In the genomic region with DNA sequence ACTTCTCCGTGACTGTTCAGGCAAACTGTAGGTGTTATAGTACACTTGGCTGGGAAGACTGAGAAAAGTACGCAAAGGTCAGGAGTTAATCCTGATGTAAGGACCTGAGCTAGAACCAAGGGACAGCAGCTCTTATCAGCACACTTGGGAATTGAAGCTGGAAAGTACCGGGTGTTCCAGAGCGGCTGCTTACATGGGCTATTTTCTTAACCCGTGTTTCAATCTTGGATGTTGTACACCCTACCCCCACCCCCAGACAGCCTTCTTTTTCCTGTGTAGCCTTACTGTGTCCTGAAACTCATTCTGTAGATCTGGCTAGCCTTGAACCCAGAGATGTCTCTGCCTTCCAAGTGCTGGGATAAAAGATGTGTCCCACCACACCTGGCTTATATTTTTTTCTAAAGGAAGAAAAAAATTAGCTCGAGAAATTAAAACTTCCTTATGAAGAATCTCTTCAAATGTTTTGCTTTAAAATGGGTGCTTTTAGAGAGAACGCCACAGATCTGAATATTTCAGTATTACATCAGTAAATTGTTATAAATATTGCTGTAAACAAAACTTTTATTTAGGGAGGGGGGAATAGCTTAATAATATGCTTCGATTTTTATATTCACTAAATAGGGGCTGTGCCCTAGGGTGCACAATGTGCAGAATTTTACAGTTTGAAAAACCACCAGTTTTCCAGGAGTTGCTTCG, we compare ENCODE assay signal across 8 mouse cellular contexts. TPM values are rescaled to one million over a fixed set of nuclear protein-coding genes. Genes with fewer than 3 reads are reported as not detected.
A peak's percentile ranks its signal among the peaks of the same experiment; 100 is the strongest.
DNase-seq lines count a peak whose midpoint lies in the region; ATAC-seq and TF ChIP-seq lines count a peak whose summit lies in the region.

No protein-coding gene starts in this region.

- H3K27me3 ChIP-seq in heart, embryonic 16.5 days (ENCODE audit: control insufficient read depth, insufficient read depth, low read length): no peaks in the 10 kb centered on the region
- H3K27me3 ChIP-seq in liver, embryonic 16.5 days (ENCODE audit: control insufficient read depth, insufficient read depth, low read depth, low read length): no peaks in the 10 kb centered on the region; the same call in 1 of the 2 replicates

- H3K4me3 ChIP-seq in bone marrow, adult 2 months (replicated peaks; ENCODE audit: control insufficient read depth, low read depth, low read length): peak overlapping the region; percentile 63
- H3K4me3 ChIP-seq in heart, embryonic 16.5 days (ENCODE audit: low read length): peak overlapping the region; percentile 87
- H3K4me3 ChIP-seq in liver, embryonic 16.5 days (ENCODE audit: low read depth, low read length): peak overlapping the region; percentile 95

- H3K4me2 ChIP-seq in heart, embryonic 16.5 days (ENCODE audit: low read depth, low read length): peak overlapping the region; percentile 79
- peak overlapping the region; percentile 74 for H3K4me2 ChIP-seq in liver, embryonic 16.5 days (ENCODE audit: low read depth, low read length)

- peaks cover 7% of the 10 kb centered on the region for H3K4me1 ChIP-seq in bone marrow, adult 2 months (ENCODE audit: control insufficient read depth, insufficient read depth, low read length)
- H3K4me1 ChIP-seq in heart, embryonic 16.5 days (ENCODE audit: control insufficient read depth, insufficient read depth, low read length): peaks cover 17% of the 10 kb centered on the region
- H3K4me1 ChIP-seq in liver, embryonic 16.5 days (ENCODE audit: control insufficient read depth, low read depth, low read length): peaks cover 17% of the 10 kb centered on the region

- peak; percentile 15 for DNase-seq in embryo, embryonic 10.5 days (ENCODE audit: low spot score)
- DNase-seq in embryo, embryonic 11 days: no peak
- no peak for DNase-seq in spleen, adult 18-20 months
- no peak for DNase-seq in layer of hippocampus, adult 9-11 months
- DNase-seq in cerebellum, postnatal 36 days: no peak

- 47% methylated on average over 9 of the region's 9 CpGs for WGBS in bone marrow, adult 2 months
- 49% methylated on average over 9 of the region's 9 CpGs for WGBS in heart, embryonic 16.5 days
- WGBS in liver, embryonic 16.5 days (ENCODE audit: insufficient replicate concordance): 48% methylated on average over 9 of the region's 9 CpGs

- H3K9ac ChIP-seq in heart, embryonic 16.5 days (ENCODE audit: low read length): peak overlapping the region; percentile 93
- peak overlapping the region; percentile 89 for H3K9ac ChIP-seq in liver, embryonic 16.5 days (ENCODE audit: low read depth, low read length)

- TF ChIP-seq POLR2A in bone marrow, adult 2 months (IDR thresholded peaks at IDR 0.05; ENCODE audit: borderline replicate concordance, control insufficient read depth, low read depth, low read length): no peak

- no peak for ATAC-seq in heart, embryonic 16.5 days (replicated peaks; ENCODE audit: extremely low read depth, insufficient read depth, low FRiP score)
- no peak for ATAC-seq in liver, embryonic 16.5 days (ENCODE audit: low read depth)

- peak overlapping the region; percentile 91 for H3K27ac ChIP-seq in bone marrow, adult 2 months (ENCODE audit: control insufficient read depth, insufficient read depth, low read depth, low read length, poor library complexity)
- peak overlapping the region; percentile 97 for H3K27ac ChIP-seq in heart, embryonic 16.5 days (ENCODE audit: low read length)
- peak overlapping the region; percentile 71 for H3K27ac ChIP-seq in liver, embryonic 16.5 days (ENCODE audit: low read length)

- no peaks in the 10 kb centered on the region for H3K9me3 ChIP-seq in heart, embryonic 16.5 days (replicated peaks; ENCODE audit: control insufficient read depth, low read length)
- no peaks in the 10 kb centered on the region for H3K9me3 ChIP-seq in liver, embryonic 16.5 days (replicated peaks; ENCODE audit: control insufficient read depth, low read length)

- no peaks in the 10 kb centered on the region for H3K36me3 ChIP-seq in heart, embryonic 16.5 days (ENCODE audit: control insufficient read depth, insufficient read depth)
- H3K36me3 ChIP-seq in liver, embryonic 16.5 days (ENCODE audit: control insufficient read depth, insufficient read depth): no peaks in the 10 kb centered on the region

- TF ChIP-seq CTCF in bone marrow, adult 2 months (IDR thresholded peaks at IDR 0.05; ENCODE audit: control insufficient read depth, insufficient read depth, low read length): no peak

RNA-seq across cellular contexts. Expression of a gene that starts 13.7 kb away (rescaled TPM):
- polyA plus RNA-seq in bone marrow, adult 2 months (2011; ENCODE audit: insufficient read depth, insufficient read length, low replicate concordance, missing spikeins): 71.0 and 119 TPM in 2 replicates
- 322 and 352 TPM in 2 replicates for polyA plus RNA-seq in heart, embryonic 16.5 days (2015; fragmentation: Nextera tagmentation; extraction: Ambion mirVana)
- polyA plus RNA-seq in liver, embryonic 16.5 days (2015; fragmentation: Nextera tagmentation; extraction: Ambion mirVana): 163 and 178 TPM in 2 replicates
